Mouse (Mus musculus) bone marrow, adult 2 months (tissue): ENCODE data around the gene Nlrp1b.

Experiments
- CTCF ChIP-seq: fragments of 200-500 bp; IDR thresholded peaks from 2 replicates; pipeline ENCODE4 v1.5.1; 2011; ENCODE audit warnings: low read length, control low read depth; ENCODE audit not compliant: control insufficient read depth, insufficient read depth
- POLR2A ChIP-seq: fragments of 200-500 bp; IDR thresholded peaks from 2 replicates; pipeline ENCODE4 v1.6.1; 2011; ENCODE audit warnings: low read depth, mild to moderate bottlenecking, control low read depth, low read length, borderline replicate concordance; ENCODE audit not compliant: control insufficient read depth

DNA sequence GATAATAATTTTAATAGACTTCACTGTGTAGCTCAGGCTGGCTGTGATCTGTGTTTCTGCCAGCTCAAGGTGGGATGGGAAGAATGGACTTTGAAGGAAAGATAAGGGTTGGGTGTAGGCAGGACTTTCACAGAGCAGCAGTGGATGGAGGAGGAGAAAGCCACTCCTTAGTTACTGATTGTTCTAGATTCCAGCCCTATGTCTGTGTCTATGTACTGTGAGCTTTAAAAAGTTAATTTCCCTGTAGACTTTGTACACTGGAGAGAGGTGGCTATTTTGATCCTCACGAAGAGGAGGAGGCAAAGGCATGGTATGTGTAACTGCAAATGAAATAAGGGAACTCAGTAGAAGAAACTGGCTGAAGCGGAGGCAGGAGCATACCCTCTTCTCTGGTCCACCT lies 31.2 kb downstream of the Nlrp1b start:
- no peak for TF ChIP-seq CTCF
- TF ChIP-seq POLR2A, result no peak
